Mouse (Mus musculus): ENCODE data around the gene Atp6v1a.

Atp6v1a gene

DNA sequence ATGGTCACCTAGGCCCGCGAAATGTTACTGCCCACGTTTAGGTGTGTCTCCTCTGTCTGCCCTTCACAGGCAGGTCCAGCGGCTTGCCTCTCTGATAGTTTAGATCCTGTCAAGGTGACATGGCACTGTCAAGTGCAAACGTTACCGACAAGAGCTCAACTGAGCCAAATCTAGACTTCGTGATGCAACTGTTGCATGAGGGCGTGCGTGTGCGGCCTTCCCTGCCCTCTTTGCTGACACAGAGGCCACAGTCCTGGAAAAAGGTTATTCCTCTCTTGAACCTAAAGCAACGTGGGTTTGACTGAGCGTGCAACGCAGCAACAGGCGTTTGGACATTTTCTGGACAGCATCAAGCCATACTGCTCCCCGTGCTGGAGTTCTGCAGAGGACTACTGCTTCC lies 78.2 kb downstream of the Atp6v1a start:
- no peak for DNase-seq (ENCODE audit: low read depth, low spot score)

DNA sequence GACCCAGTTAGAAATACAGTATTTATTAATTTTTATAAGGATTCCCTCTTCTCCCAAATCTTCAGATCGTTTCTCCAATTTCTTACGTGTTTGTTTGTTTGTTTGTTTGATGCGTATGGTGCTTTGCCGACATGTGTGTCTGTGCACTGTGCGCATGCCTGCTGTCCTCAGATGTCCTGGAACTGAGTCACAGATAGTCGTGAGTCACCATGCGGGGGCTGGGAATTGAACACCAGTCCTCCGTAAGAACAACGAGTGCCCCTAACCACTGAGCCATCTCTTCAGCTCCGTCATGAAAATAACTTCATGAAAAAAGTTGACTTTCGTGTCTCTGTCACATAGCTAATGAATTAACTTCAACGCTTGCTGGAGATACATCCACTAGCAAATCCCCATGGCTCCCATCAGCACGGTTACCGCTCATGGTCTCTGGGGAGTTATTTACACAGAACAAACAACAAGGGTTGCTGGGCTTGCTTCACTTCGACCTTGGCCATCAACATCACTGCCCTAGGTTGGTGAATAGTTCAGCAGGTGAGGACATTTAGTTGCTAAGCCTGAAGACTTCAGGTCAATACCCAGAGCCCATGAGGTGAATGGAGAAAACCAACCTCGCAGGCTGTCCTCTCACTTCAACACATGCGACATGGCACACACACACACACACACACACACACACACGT lies 78.8 kb downstream of the Atp6v1a start:
- DNase-seq (ENCODE audit: low read depth, low spot score): no peak

DNA sequence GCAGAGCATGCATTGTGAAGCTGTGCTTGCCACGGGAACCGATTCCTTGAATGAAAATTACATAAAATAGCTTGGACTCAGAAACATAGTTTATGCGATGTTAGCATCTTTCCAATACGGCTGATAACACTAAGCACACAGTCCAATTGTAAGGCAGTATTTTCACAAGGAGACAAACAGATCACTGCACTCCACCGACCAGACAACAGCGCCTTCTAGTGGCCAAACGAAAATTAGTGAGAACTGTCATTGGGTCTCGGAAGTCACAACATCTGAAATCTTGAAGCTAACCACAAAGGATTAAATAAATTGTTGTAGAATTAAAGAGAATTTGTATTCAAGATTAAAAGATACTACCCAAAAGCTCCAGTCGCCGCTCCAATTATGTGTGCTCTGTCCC lies 80.8 kb downstream of the Atp6v1a start:
- DNase-seq (ENCODE audit: low read depth, low spot score): peak; percentile 72

GRCm38 (mm10) chr16:44055766-44056165 lies 83.7 kb downstream of the Atp6v1a start:
- no peak for DNase-seq (ENCODE audit: low read depth, low spot score)

DNA sequence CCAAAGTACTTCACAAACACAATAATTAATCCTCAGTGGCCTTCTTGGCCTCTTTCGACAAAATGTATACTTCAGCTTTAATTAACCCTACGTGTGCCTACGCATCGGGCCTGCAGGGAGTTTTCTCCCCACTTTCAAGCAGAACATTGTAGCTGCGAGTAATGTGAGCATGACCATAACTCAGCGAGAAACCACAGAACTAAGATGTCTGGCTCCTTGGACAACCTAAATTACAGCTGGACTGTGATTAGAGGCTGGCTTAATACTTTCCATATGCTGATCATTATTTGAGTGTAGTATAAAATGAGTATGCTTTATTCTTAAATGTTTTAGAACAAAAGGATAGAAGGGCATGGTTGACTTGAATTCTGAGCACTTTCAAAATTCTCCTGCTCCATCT lies 86.2 kb downstream of the Atp6v1a start:
- peak; percentile 52 for DNase-seq (ENCODE audit: low read depth, low spot score)

GRCm38 (mm10) chr16:44052390-44052789 lies 87.1 kb downstream of the Atp6v1a start:
- no peak for DNase-seq (ENCODE audit: low read depth, low spot score)

DNA sequence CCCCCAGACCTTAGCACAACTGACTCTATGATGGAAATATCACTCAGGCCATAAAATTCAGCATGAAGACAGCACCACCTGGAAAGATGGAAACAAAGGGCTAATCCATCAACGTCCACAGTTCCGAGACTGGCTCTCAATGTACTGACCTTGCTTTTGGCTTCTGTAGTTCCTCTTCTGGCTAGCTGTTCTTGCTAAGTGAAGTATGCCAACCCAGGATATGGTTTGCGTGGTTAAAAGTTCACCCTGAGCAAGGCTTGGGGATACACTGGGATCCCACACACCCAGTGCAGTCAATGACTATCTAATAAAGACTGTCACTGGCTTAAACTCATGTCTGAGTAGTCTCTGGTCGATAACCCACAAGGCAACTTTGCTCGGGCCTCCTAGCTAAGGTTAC lies 89.4 kb downstream of the Atp6v1a start:
- DNase-seq (ENCODE audit: low read depth, low spot score): no peak

- DNase-seq (ENCODE audit: low read depth, low spot score): no peak
These were observed 100.4 kb downstream of the Atp6v1a start for GRCm38 (mm10) chr16:44039112-44039511.
